Mouse (Mus musculus) liver, embryonic 14.5 days (tissue): ENCODE results near the gene Rpl4. TPM values are rescaled to one million over a fixed set of nuclear protein-coding genes. Genes with fewer than 3 reads are reported as not detected.
"Not testable (repeated sequence)": the region's sequence is repeated elsewhere in the genome, so short reads cannot be mapped to it uniquely, and the experiment has no call there.

Experiments used
- ATAC-seq: fragments of 200-750 bp; cut with Nextera tagmentation; 2 replicates; pipeline ENCODE4 v1.8.0; 2017; ENCODE audit warnings: moderate number of reproducible peaks, mild to moderate bottlenecking, moderate library complexity; ENCODE audit not compliant: insufficient read depth
- DNase-seq, 3 experiments: peaks; one replicate each; pipeline ENCODE4 v3.0.0-alpha.2; 2012 to 2013; ENCODE audit warnings: low read depth in 3 of 3, low spot score in 3 of 3
- H3K27ac ChIP-seq: fragments of 300-500 bp; sonication (generic); 2 replicates; pipeline ENCODE4 v1.5.1; 2014; ENCODE audit warnings: moderate library complexity, mild to moderate bottlenecking, control low read depth, inconsistent platforms
- H3K27me3 ChIP-seq: fragments of 300-500 bp; sonication (generic); 2 replicates; pipeline ENCODE4 v1.6.1; 2014; ENCODE audit warnings: mild to moderate bottlenecking, low read length, moderate library complexity; ENCODE audit not compliant: control insufficient read depth, insufficient read depth
- H3K36me3 ChIP-seq: fragments of 300-500 bp; sonication (generic); replicated peaks from 2 replicates; pipeline ENCODE4 v1.6.1; 2014; ENCODE audit warnings: low read depth; ENCODE audit not compliant: control insufficient read depth, insufficient read depth
- H3K4me1 ChIP-seq, 2 experiments: fragments of 200-500 bp in 1 of 2; fragments of 300-500 bp in 1 of 2; sonication (generic) in 1 of 2; replicated peaks; 2 replicates each; pipeline ENCODE4 v1.6.1; 2012 to 2014; ENCODE audit warnings: antibody characterized with exemption in 1 of 2, inconsistent platforms in 1 of 2, low read length in 1 of 2; ENCODE audit not compliant: control insufficient read depth in 2 of 2, insufficient read depth in 2 of 2
- H3K4me2 ChIP-seq: fragments of 300-500 bp; sonication (generic); 2 replicates; pipeline ENCODE4 v1.6.1; 2014; ENCODE audit warnings: low read depth, mild to moderate bottlenecking, control low read depth, moderate library complexity
- H3K4me3 ChIP-seq, 2 experiments: fragments of 200-500 bp in 1 of 2; fragments of 300-500 bp in 1 of 2; sonication (generic) in 1 of 2; 2 replicates each; pipeline ENCODE4 v1.5.1; 2012 to 2014; ENCODE audit warnings: low read depth in 2 of 2, low read length in 2 of 2, mild to moderate bottlenecking in 2 of 2, control low read depth in 1 of 2, inconsistent platforms in 1 of 2, moderate library complexity in 1 of 2; ENCODE audit not compliant: insufficient read depth in 1 of 2
- H3K9ac ChIP-seq: fragments of 300-500 bp; sonication (generic); replicated peaks from 2 replicates; pipeline ENCODE4 v1.6.1; 2014; ENCODE audit warnings: mild to moderate bottlenecking, control low read depth, moderate library complexity
- H3K9me3 ChIP-seq: fragments of 300-500 bp; sonication (generic); 2 replicates; pipeline ENCODE4 v1.6.1; 2016; ENCODE audit warnings: low read length, mixed read lengths; ENCODE audit not compliant: control insufficient read depth
- CTCF ChIP-seq: IDR thresholded peaks from 2 replicates; pipeline ENCODE4 v1.5.1; 2016; ENCODE audit warnings: antibody characterized with exemption, low read depth, control low read depth
- EP300 ChIP-seq: IDR thresholded peaks from 2 replicates; pipeline ENCODE4 v1.6.1; 2016; ENCODE audit warnings: antibody characterized with exemption, low read depth
- WGBS: fragments of 180-500 bp; shearing (Covaris S2); extraction: QIAGEN DNeasy Blood & Tissue Kit; methylation state at CpG from one replicate; pipeline ENCODE4 v1.1.7; 2014; ENCODE audit not compliant: insufficient replicate concordance; 5-methylcytosine and 5-hydroxymethylcytosine counted together
- polyA plus RNA-seq, 2 experiments: library from polyadenylated mRNA; depleted of rRNA in 1 of 2; stranded (reverse) in 1 of 2; unstranded in 1 of 2; fragments of >200 nt; fragmentation: Nextera tagmentation in 1 of 2; extraction: Ambion mirVana in 1 of 2; gene quantifications; 2 replicates each; pipeline versions ENCODE4 v1.2.1 to v1.2.3; 2012 to 2014

Rpl4 gene
- polyA plus RNA-seq, 2 experiments: 840 to 863 TPM

- not testable (repeated sequence) for H3K27me3 ChIP-seq, H3K9ac ChIP-seq, H3K4me3 ChIP-seq, H3K4me1 ChIP-seq, H3K4me2 ChIP-seq, DNase-seq, ATAC-seq, H3K9me3 ChIP-seq, H3K27ac ChIP-seq
- peaks cover 49% of the 10 kb centered on the region for H3K36me3 ChIP-seq
- WGBS: 12% methylated on average over 6 of the region's 6 CpGs
- peak; percentile 79 for TF ChIP-seq CTCF
Observed at GRCm38 (mm10) chr9:64138896-64139295, 34.3 kb upstream of the Rpl4 start.

- no peak overlapping the region for H3K27ac ChIP-seq
- no peaks in the 10 kb centered on the region for H3K27me3 ChIP-seq
- DNase-seq (no peak), ATAC-seq (no peak)
- 74% methylated on average over 9 of the region's 9 CpGs for WGBS
- no peaks in the 10 kb centered on the region for H3K4me1 ChIP-seq
- no peak overlapping the region for H3K4me2 ChIP-seq
- no peak overlapping the region for H3K4me3 ChIP-seq
- TF ChIP-seq CTCF: no peak
- no peak for TF ChIP-seq EP300
- no peaks in the 10 kb centered on the region for H3K9me3 ChIP-seq
- H3K9ac ChIP-seq: no peak overlapping the region
- peaks cover 53% of the 10 kb centered on the region for H3K36me3 ChIP-seq
Observed at GRCm38 (mm10) chr9:64139879-64140278, 33.3 kb upstream of the Rpl4 start.

- DNase-seq (peak in 1 of 3 experiments; percentile 20), ATAC-seq (no peak)
- Histone ChIP-seq H3K4me3 (no peak overlapping the region), H3K36me3 (peaks cover 82% of the 10 kb centered on the region), H3K4me2 (no peak overlapping the region), H3K27ac (no peak overlapping the region), H3K9me3 (no peaks in the 10 kb centered on the region), H3K27me3 (no peaks in the 10 kb centered on the region), H3K4me1 (peaks cover 0 to 5% of the 10 kb centered on the region in 2 experiments; a peak in 3 of 4 replicates), H3K9ac (no peak overlapping the region)
- TF ChIP-seq EP300 (no peak), CTCF (no peak)
- WGBS: 7% methylated on average over 1 of the region's 1 CpGs
Observed at GRCm38 (mm10) chr9:64156641-64157040, 16.5 kb upstream of the Rpl4 start.

GRCm38 (mm10) chr9:64160471-64160870, 12.7 kb upstream of the Rpl4 start:
- WGBS: 86% methylated on average over 5 of the region's 5 CpGs
- no peak overlapping the region for H3K27ac ChIP-seq
- no peak for DNase-seq
- TF ChIP-seq EP300: no peak
- TF ChIP-seq CTCF: no peak
- no peak overlapping the region for H3K4me2 ChIP-seq
- H3K4me1 ChIP-seq: peaks cover 0 to 5% of the 10 kb centered on the region in 2 experiments; a peak in 3 of 4 replicates
- ATAC-seq: no peak
- H3K9me3 ChIP-seq: no peaks in the 10 kb centered on the region
- H3K27me3 ChIP-seq: no peaks in the 10 kb centered on the region
- H3K4me3 ChIP-seq: no peak overlapping the region
- peaks cover 79% of the 10 kb centered on the region for H3K36me3 ChIP-seq
- H3K9ac ChIP-seq: no peak overlapping the region

- 71% methylated on average over 3 of the region's 3 CpGs for WGBS
- H3K36me3 ChIP-seq: peaks cover 15% of the 10 kb centered on the region
Observed at GRCm38 (mm10) chr9:64169967-64170366, 3.2 kb upstream of the Rpl4 start.

More at GRCm38 (mm10) chr9:64169967-64170366, 3.2 kb upstream of the Rpl4 start:
- not testable (repeated sequence) for H3K4me1 ChIP-seq, DNase-seq, ATAC-seq, H3K4me2 ChIP-seq, H3K27me3 ChIP-seq, H3K27ac ChIP-seq, H3K9ac ChIP-seq, H3K9me3 ChIP-seq, H3K4me3 ChIP-seq
